Mouse (Mus musculus) liver, embryonic 13.5 days (tissue): Measurements from ENCODE around the gene Tmem106a. TPM values are rescaled to one million over a fixed set of nuclear protein-coding genes. Genes with fewer than 3 reads are reported as not detected.
"Not testable (repeated sequence)": the region's sequence is repeated elsewhere in the genome, so short reads cannot be mapped to it uniquely, and the experiment has no call there.

Experiments used
- ATAC-seq: fragments of 200-750 bp; cut with Nextera tagmentation; 2 replicates; pipeline ENCODE4 v1.8.0; 2017; ENCODE audit warnings: low read depth, mild to moderate bottlenecking, moderate number of reproducible peaks, moderate library complexity
- DNase-seq: peaks from one replicate; pipeline ENCODE4 v3.0.0; 2022
- H3K27ac ChIP-seq: fragments of 300-500 bp; sonication (generic); 2 replicates; pipeline ENCODE4 v1.5.1; 2015; ENCODE audit warnings: moderate library complexity, mild to moderate bottlenecking, inconsistent platforms
- H3K27me3 ChIP-seq: fragments of 300-500 bp; sonication (generic); 2 replicates; pipeline ENCODE4 v1.6.1; 2015; ENCODE audit warnings: mild to moderate bottlenecking, inconsistent platforms
- H3K36me3 ChIP-seq: fragments of 300-500 bp; sonication (generic); 2 replicates; pipeline ENCODE4 v1.6.1; 2015; ENCODE audit warnings: mild to moderate bottlenecking, inconsistent platforms
- H3K4me1 ChIP-seq: fragments of 300-500 bp; sonication (generic); replicated peaks from 2 replicates; pipeline ENCODE4 v1.6.1; 2015; ENCODE audit warnings: inconsistent platforms
- H3K4me2 ChIP-seq: fragments of 300-500 bp; sonication (generic); 2 replicates; pipeline ENCODE4 v1.6.1; 2015; ENCODE audit warnings: inconsistent platforms, mild to moderate bottlenecking, moderate library complexity
- H3K4me3 ChIP-seq: fragments of 300-500 bp; sonication (generic); replicated peaks from 2 replicates; pipeline ENCODE4 v1.5.1; 2015; ENCODE audit warnings: mild to moderate bottlenecking, inconsistent platforms
- H3K9ac ChIP-seq: fragments of 300-500 bp; sonication (generic); 2 replicates; pipeline ENCODE4 v1.6.1; 2015; ENCODE audit warnings: mild to moderate bottlenecking, inconsistent platforms
- H3K9me3 ChIP-seq: fragments of 300-500 bp; sonication (generic); replicated peaks from 2 replicates; pipeline ENCODE4 v1.6.1; 2016; ENCODE audit warnings: inconsistent platforms
- WGBS: fragments of 180-500 bp; shearing (Covaris S2); methylation state at CpG from one replicate; pipeline ENCODE4 v1.1.7; 2015; ENCODE audit not compliant: insufficient replicate concordance; 5-methylcytosine and 5-hydroxymethylcytosine counted together
- polyA plus RNA-seq: library from polyadenylated mRNA; unstranded; fragments of >200 nt; fragmentation: Nextera tagmentation; extraction: Ambion mirVana; gene quantifications from 2 replicates; pipeline ENCODE4 v1.2.1, GENCODE M21; 2015

The Tmem106a gene
- polyA plus RNA-seq, 1 experiment from 2014 or later, result 5.7 TPM

DNA sequence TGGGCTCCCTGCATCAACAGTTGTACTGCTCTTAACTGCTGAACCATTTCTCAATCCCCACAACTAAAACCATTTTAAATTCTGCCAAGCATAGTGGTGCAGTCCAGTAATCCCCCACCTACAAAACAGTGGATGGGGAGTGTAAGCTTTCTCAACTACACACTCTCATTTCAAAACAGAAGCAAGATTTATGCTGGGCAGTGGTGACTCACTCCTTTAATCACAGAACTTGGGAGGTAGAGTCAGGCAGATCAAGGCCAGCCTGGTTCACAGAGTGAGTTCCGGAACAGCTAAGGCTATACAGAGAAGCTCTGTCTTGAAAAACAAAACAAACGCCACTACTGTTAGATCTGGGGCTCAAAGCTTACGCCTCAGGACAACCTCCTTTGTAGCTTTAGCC, 36.6 kb downstream of the Tmem106a start:
- Histone ChIP-seq H3K36me3 (no peaks in the 10 kb centered on the region), H3K4me3 (no peak overlapping the region), H3K27ac (no peak overlapping the region), H3K4me2 (no peak overlapping the region), H3K9ac (no peak overlapping the region), H3K4me1 (peaks cover 49% of the 10 kb centered on the region), H3K9me3 (no peaks in the 10 kb centered on the region), H3K27me3 (no peaks in the 10 kb centered on the region)
- 77% methylated on average over 3 of the region's 3 CpGs for WGBS
- DNase-seq, result no peak
- no peak for ATAC-seq

- WGBS, result 69% methylated on average over 11 of the region's 11 CpGs
Measured at GRCm38 (mm10) chr11:101620022-101620655, 38.1 kb downstream of the Tmem106a start.

DNA sequence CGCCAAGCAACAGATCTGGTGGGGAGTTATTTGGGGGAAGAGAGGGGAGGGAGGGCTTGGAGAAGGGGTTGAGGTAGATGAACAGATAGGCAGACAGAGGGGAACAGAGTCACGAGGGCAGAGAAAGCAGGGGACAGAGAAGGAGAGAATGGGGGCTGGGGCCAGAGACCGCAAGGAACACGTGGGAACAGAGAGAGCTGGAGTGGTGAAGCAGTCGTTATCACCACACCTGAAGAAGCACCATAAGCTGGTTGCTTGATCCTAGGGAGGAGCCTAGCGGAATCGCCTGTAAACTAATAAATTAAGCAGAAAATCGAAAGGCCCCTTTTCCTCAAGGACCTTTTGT, 44.6 kb downstream of the Tmem106a start:
- Histone ChIP-seq H3K4me1 (peaks cover 32% of the 10 kb centered on the region), H3K4me3 (peak overlapping the region; percentile 60), H3K9ac (peak overlapping the region; percentile 73), H3K36me3 (no peaks in the 10 kb centered on the region), H3K27ac (peak overlapping the region; percentile 98), H3K9me3 (no peaks in the 10 kb centered on the region), H3K27me3 (no peaks in the 10 kb centered on the region), H3K4me2 (peak overlapping the region; percentile 78)
- DNase-seq (no peak), ATAC-seq (peak; percentile 13; the same call in 1 of the 2 replicates)
- WGBS, result 2% methylated on average over 8 of the region's 8 CpGs

More at GRCm38 (mm10) chr11:101620022-101620655, 38.1 kb downstream of the Tmem106a start:
- not testable (repeated sequence) for ATAC-seq, H3K27ac ChIP-seq, H3K9ac ChIP-seq, DNase-seq, H3K27me3 ChIP-seq, H3K36me3 ChIP-seq, H3K4me3 ChIP-seq, H3K9me3 ChIP-seq, H3K4me2 ChIP-seq
- peaks cover 35% of the 10 kb centered on the region for H3K4me1 ChIP-seq

DNA sequence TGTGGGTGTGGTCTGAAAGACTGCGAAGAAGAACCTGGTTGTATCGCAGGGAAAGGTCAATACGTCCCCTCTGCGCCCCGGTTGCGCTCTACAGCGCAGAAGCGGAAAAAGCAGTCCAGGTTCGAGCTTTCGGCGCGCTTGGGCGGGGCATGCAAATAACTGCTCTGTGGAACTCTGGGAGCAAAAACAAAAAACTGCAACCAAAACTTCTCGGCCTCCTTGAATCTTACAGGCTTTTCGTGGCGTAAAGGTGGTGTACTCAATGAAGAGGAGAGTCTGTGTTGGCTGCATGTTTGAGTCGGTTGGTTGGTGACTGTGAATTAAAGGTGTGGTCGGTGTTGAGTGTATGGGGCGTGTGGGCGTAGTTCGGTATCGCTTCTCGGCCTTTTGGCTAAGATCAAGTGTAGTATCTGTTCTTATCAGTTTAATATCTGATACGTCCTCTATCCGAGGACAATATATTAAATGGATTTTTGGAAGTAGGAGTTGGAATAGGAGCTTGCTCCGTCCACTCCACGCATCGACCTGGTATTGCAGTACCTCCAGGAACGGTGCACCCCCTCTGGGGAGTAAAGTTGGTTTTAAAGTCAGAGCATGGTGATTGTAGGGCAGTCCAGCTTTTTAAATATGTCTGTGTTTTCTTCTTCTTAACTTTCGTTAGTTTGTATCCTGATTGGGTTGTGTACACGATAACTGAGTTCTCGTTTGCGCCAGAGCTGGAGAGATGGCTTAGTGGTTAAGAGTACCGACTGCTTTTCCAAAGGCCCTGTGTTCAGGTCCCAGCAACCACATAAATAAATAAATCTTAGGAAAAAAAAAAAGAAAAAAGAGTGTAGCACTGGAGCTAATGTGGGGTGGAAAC, 45.2 kb downstream of the Tmem106a start, which contains the start of gene Rdm1:
Gene Rdm1 (plus strand): TSS at position 201 of the 862 bp plus-strand sequence.
- peak; percentile 90 for ATAC-seq
- H3K9ac ChIP-seq, result peak within 1 kb of the TSS; percentile 76
- peak; percentile 74 for DNase-seq
- H3K36me3 ChIP-seq, result no peaks in the 10 kb centered on the region
- H3K4me3 ChIP-seq, result peak within 1 kb of the TSS; percentile 60
- peak within 1 kb of the TSS; percentile 98 for H3K27ac ChIP-seq
- peak within 1 kb of the TSS; percentile 78 for H3K4me2 ChIP-seq
- peaks cover 32% of the 10 kb centered on the region for H3K4me1 ChIP-seq
- H3K27me3 ChIP-seq, result no peaks in the 10 kb centered on the region
- no peaks in the 10 kb centered on the region for H3K9me3 ChIP-seq
- WGBS, result under 1% methylated on average over 34 of the region's 34 CpGs

DNA sequence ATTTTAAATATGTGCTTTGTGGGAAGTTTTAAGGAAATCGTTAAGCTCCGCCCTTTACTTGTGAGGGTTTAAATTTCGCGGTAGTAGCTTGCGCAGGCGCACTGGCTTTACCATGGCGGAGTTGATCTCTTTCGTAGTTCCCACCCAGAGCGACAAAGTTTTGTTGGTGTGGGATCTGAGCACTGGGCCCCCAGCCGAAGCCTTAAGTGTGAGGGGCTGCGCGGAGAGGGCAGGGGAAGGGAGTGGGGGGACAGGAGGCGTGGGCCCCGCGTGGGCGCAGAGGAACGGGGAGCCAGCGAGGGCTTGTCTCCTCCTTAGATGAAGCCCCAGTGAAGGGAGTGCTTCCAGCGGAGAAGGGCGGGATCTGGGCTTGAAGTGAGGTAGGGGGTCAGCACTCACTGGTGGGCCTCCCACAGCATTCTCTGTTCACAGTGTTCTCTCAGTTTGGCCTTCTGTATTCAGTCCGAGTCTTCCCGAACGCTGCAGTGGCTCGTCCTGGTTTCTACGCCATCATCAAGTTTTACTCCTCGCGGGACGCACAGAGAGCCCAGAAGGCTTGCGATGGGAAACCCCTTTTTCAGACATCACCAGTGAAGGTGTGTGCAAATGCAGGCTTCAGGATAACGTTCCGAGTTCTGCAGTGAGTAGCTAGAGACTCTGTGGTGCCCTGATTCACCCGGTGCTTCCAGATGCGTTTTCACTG, 46.0 kb downstream of the Tmem106a start:
- H3K9me3 ChIP-seq, result no peaks in the 10 kb centered on the region
- peak overlapping the region; percentile 78 for H3K4me2 ChIP-seq
- ATAC-seq, result peak; percentile 69

GRCm38 (mm10) chr11:101628733-101629417, 46.8 kb downstream of the Tmem106a start:
- not testable (repeated sequence) for H3K9me3 ChIP-seq, ATAC-seq, H3K36me3 ChIP-seq, DNase-seq, H3K27me3 ChIP-seq
- peak overlapping the region; percentile 78 for H3K4me2 ChIP-seq
- H3K4me3 ChIP-seq, result peak overlapping the region; percentile 60; the same call in 1 of the 2 replicates
- WGBS, result 66% methylated on average over 4 of the region's 5 CpGs
- H3K27ac ChIP-seq, result peak overlapping the region; percentile 98; the same call in 1 of the 2 replicates
- H3K4me1 ChIP-seq, result peaks cover 32% of the 10 kb centered on the region
- peak overlapping the region; percentile 76; the same call in 1 of the 2 replicates for H3K9ac ChIP-seq

More for the DNA sequence above, 46.0 kb downstream of the Tmem106a start:
- Histone ChIP-seq H3K4me1 (peaks cover 32% of the 10 kb centered on the region), H3K9ac (peak overlapping the region; percentile 76), H3K4me3 (peak overlapping the region; percentile 60), H3K27ac (peak overlapping the region; percentile 98), H3K27me3 (no peaks in the 10 kb centered on the region), H3K36me3 (no peaks in the 10 kb centered on the region)
- WGBS, result under 1% methylated on average over 33 of the region's 33 CpGs
- peak; percentile 47 for DNase-seq

GRCm38 (mm10) chr11:101635660-101636059, 53.6 kb downstream of the Tmem106a start:
- no peaks in the 10 kb centered on the region for H3K9me3 ChIP-seq
- H3K36me3 ChIP-seq, result no peaks in the 10 kb centered on the region
- H3K27ac ChIP-seq, result no peak overlapping the region
- ATAC-seq, result no peak
- DNase-seq, result no peak
- no peaks in the 10 kb centered on the region for H3K4me1 ChIP-seq
- no peak overlapping the region for H3K9ac ChIP-seq
- 77% methylated on average over 10 of the region's 10 CpGs for WGBS
- no peaks in the 10 kb centered on the region; the same call in 1 of the 2 replicates for H3K27me3 ChIP-seq
- H3K4me2 ChIP-seq, result no peak overlapping the region
- H3K4me3 ChIP-seq, result no peak overlapping the region

GRCm38 (mm10) chr11:101639761-101640160, 57.7 kb downstream of the Tmem106a start:
- no peak overlapping the region for H3K27ac ChIP-seq
- no peak for DNase-seq
- no peak for ATAC-seq
- no peaks in the 10 kb centered on the region; the same call in 1 of the 2 replicates for H3K27me3 ChIP-seq
- H3K4me1 ChIP-seq, result peaks cover 22% of the 10 kb centered on the region
- H3K4me3 ChIP-seq, result no peak overlapping the region
- no peak overlapping the region for H3K4me2 ChIP-seq
- H3K36me3 ChIP-seq, result no peaks in the 10 kb centered on the region
- H3K9me3 ChIP-seq, result no peaks in the 10 kb centered on the region
- no peak overlapping the region for H3K9ac ChIP-seq
- WGBS, result 76% methylated on average over 4 of the region's 4 CpGs

DNA sequence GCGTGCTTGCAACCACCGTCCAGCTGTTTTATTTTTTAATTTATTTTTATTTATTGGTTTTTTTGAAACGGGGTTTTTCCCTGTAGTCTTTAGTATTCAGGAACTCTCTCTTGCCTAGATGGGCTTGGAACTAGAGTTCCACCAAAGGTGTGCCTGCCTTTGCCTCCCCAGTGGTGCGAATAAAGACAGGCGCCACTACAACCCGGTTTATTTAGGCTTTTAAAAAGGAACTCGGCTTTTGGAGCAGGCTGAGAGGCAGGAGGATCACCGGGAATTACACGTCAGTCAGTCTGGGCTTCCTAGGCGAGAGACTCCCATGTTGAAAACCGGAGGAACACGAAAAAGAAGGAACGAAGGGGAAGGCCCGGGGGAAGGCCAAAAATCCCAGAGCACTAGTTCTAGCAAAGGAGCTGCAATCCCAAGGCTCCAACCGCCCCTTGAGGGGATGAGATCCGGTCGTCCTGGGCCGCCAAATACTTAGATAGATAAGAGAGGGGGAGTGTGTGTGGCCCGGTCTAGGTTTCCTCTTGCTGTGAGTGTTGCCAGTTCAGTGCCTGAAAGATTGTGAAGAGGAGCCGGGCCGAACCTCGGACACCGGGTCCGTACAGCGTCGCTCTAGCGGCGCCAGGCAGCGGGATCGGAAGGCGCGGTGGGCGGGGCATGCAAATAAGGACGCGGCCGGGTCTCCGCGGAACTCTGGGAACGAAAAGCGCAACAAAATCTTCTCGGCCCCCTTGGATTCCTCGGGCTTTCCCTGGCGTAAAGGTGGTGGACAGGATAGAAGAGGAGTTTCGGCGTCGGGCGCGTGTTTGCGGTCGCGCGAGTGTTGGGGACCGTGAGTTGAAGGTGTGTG, 59.0 kb downstream of the Tmem106a start:
- Histone ChIP-seq H3K27ac (peak overlapping the region; percentile 53; the same call in 1 of the 2 replicates), H3K4me1 (peaks cover 22% of the 10 kb centered on the region), H3K9ac (peak overlapping the region; percentile 66), H3K4me3 (peak overlapping the region; percentile 47), H3K4me2 (peak overlapping the region; percentile 61)
- peak; percentile 85 for DNase-seq
- H3K9me3 ChIP-seq, H3K36me3 ChIP-seq, H3K27me3 ChIP-seq: not testable (repeated sequence)
- ATAC-seq, result peak; percentile 16; the same call in 1 of the 2 replicates
- 7% methylated on average over 53 of the region's 53 CpGs for WGBS
